Mouse (Mus musculus): ENCODE measurements around the gene Fads3. TPM values are rescaled to one million over a fixed set of nuclear protein-coding genes. Genes with fewer than 3 reads are reported as not detected.

Gene Fads3
- polyA plus RNA-seq (2015; fragmentation: Nextera tagmentation; extraction: Ambion mirVana) = 39.4 and 41.9 TPM in 2 replicates

GRCm38 (mm10) chr19:10041388-10042148 lies at the start of gene Fads3:
Gene Fads3 (plus strand): TSS chr19:10041569.
- Histone ChIP-seq H3K27ac (replicated peaks) (peak within 1 kb of the TSS; percentile 90), H3K9ac (peak within 1 kb of the TSS; percentile 92), H3K36me3 (peaks cover 21% of the 10 kb centered on the region), H3K4me3 (peak within 1 kb of the TSS; percentile 81), H3K27me3 (replicated peaks) (no peaks in the 10 kb centered on the region), H3K4me1 (peaks cover 91% of the 10 kb centered on the region), H3K4me2 (peak within 1 kb of the TSS; percentile 84), H3K9me3 (no peaks in the 10 kb centered on the region)
- ATAC-seq (ENCODE audit: extremely low read depth, insufficient number of reproducible peaks, low FRiP score, low TSS enrichment) = peak; percentile 75
- under 1% methylated on average over 69 of the region's 69 CpGs for WGBS

DNA sequence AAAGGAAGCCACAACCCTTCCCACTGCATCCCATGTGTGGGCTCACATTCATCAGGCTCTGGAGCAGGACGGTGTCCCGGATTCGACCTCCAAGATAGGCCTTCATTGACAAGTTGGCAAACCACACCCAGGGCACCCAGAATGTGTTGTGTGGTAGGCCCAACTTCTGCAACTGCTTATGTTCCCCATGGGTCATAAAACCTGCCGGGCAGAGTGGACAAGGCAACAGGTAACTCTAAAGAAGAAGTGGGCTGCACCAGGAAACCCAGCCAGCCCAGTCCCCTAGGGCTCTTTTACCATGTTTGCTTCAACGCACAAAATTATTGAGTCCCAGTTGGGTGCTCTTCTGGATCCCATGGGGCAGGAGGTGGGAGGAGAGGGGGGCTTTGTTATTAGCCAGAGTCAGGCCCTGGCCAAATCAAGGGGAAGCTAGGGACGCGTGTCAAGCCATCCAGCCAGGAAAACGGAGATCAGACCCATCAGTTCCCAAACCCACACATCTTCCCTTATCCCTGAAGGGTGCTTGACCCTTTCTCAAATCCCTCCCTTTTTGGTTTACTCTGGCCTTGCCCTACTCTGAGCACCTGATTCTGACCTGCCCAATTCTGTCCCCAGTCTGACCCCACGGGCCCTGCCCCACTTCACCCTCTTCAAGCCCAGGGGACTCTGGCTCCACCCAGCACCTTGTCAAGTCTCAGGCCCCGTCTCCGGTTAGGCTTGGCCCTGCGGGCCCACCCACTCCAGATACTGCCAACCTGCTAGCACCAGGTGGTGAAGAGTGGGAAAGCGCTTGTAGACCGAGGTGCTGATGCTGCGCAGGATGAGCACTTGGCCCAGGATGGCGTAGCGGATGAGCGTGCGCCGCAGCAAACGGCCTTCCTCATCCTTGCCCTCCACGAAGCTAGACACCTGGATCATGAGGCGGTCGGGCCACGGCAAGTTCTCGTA lies 49.1 kb upstream of the Fads3 start:
- H3K4me2 ChIP-seq = peak overlapping the region; percentile 66
- no peaks in the 10 kb centered on the region for H3K9me3 ChIP-seq
- H3K4me1 ChIP-seq = peaks cover 18% of the 10 kb centered on the region
- H3K36me3 ChIP-seq = no peaks in the 10 kb centered on the region
- 49% methylated on average over 26 of the region's 26 CpGs for whole genome bisulfite sequencing
- no peak overlapping the region for H3K27ac ChIP-seq (replicated peaks)
- peak overlapping the region; percentile 37 for H3K4me3 ChIP-seq
- H3K27me3 ChIP-seq (replicated peaks) = no peaks in the 10 kb centered on the region; the same call in 1 of the 2 replicates
- no peak; the same call in 1 of the 2 replicates for ATAC-seq (ENCODE audit: extremely low read depth, insufficient number of reproducible peaks, low FRiP score, low TSS enrichment)
- peak overlapping the region; percentile 42 for H3K9ac ChIP-seq

DNA sequence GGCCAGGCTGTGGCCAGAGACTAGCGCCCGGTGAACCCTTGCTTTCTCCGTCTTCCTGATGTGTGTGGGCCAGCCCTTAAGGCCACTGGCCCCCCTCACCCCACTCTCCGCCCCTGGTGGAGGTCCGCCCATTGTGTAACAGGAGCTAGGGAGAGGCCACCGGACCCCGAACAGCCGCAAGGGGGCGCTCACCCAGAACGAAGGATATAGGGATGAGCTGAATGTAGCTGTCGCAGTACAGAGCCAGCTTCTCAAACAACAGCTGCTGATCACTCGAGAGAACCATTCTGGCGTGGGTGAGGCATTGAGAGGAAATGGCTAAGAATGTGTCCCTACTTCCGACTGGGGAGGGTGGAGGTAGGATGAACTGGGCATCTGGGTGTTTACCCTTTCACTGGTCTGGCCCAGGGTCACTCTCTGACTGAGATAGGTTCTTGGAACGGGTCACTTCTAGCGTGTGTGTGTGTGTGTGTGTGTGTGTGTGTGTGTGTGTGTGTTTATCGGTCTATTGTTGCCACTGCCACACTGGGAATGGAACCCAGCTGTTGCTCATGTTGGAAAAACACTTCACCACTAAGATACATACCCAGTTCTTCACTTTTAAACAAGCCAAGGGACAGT lies 48.2 kb upstream of the Fads3 start:
- peak; percentile 51 for ATAC-seq (ENCODE audit: extremely low read depth, insufficient number of reproducible peaks, low FRiP score, low TSS enrichment)
- Histone ChIP-seq H3K9ac (peak overlapping the region; percentile 42), H3K4me1 (peaks cover 14% of the 10 kb centered on the region), H3K4me2 (peak overlapping the region; percentile 66), H3K27me3 (replicated peaks) (no peaks in the 10 kb centered on the region; the same call in none of the 2 replicates), H3K4me3 (peak overlapping the region; percentile 37), H3K9me3 (no peaks in the 10 kb centered on the region), H3K36me3 (no peaks in the 10 kb centered on the region), H3K27ac (replicated peaks) (no peak overlapping the region)
- 6% methylated on average over 17 of the region's 17 CpGs for WGBS

- Histone ChIP-seq H3K27me3 (replicated peaks) (no peaks in the 10 kb centered on the region; the same call in none of the 2 replicates), H3K9me3 (no peaks in the 10 kb centered on the region), H3K4me1 (peaks cover 14% of the 10 kb centered on the region), H3K27ac (replicated peaks) (no peak overlapping the region), H3K9ac (no peak overlapping the region), H3K4me3 (no peak overlapping the region), H3K4me2 (no peak overlapping the region), H3K36me3 (no peaks in the 10 kb centered on the region)
- WGBS = 65% methylated on average over 12 of the region's 12 CpGs
- no peak for ATAC-seq (ENCODE audit: extremely low read depth, insufficient number of reproducible peaks, low FRiP score, low TSS enrichment)
Measured at GRCm38 (mm10) chr19:9997204-9998062, 43.9 kb upstream of the Fads3 start.

DNA sequence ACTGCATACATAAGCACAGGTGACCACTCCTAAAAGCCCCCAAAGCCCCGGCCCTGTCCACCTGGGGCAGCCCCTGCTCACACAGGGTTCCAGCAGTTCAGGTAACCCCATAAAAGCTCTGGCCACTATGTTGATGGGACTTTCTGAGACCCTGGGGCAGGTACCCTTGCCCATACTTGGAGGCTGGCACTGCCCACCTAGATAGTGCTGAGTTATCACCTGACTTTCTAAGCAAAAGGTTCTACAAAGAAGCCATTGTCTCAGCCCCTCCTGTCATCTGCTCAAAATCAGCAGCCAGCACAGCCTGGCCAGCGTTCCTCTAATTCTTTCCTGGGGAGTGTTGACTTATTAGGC lies 43.3 kb upstream of the Fads3 start:
- ATAC-seq (ENCODE audit: extremely low read depth, insufficient number of reproducible peaks, low FRiP score, low TSS enrichment) = no peak
- Histone ChIP-seq H3K36me3 (no peaks in the 10 kb centered on the region), H3K27ac (replicated peaks) (no peak overlapping the region), H3K4me2 (no peak overlapping the region), H3K9me3 (no peaks in the 10 kb centered on the region), H3K9ac (no peak overlapping the region), H3K4me1 (peaks cover 8% of the 10 kb centered on the region), H3K4me3 (no peak overlapping the region), H3K27me3 (replicated peaks) (no peaks in the 10 kb centered on the region; the same call in 1 of the 2 replicates)
- 64% methylated on average over 2 of the region's 2 CpGs for WGBS

GRCm38 (mm10) chr19:9998736-9999486 lies 42.5 kb upstream of the Fads3 start:
- Histone ChIP-seq H3K4me1 (peaks cover 4% of the 10 kb centered on the region), H3K9me3 (no peaks in the 10 kb centered on the region), H3K36me3 (no peaks in the 10 kb centered on the region), H3K27ac (replicated peaks) (no peak overlapping the region), H3K9ac (no peak overlapping the region), H3K4me2 (no peak overlapping the region), H3K4me3 (no peak overlapping the region), H3K27me3 (replicated peaks) (no peaks in the 10 kb centered on the region; the same call in 1 of the 2 replicates)
- ATAC-seq (ENCODE audit: extremely low read depth, insufficient number of reproducible peaks, low FRiP score, low TSS enrichment) = no peak
- 56% methylated on average over 13 of the region's 13 CpGs for WGBS

- Histone ChIP-seq H3K36me3 (no peaks in the 10 kb centered on the region), H3K4me3 (no peak overlapping the region), H3K4me2 (no peak overlapping the region), H3K27ac (replicated peaks) (no peak overlapping the region), H3K9me3 (no peaks in the 10 kb centered on the region), H3K9ac (no peak overlapping the region), H3K27me3 (replicated peaks) (no peaks in the 10 kb centered on the region; the same call in 1 of the 2 replicates), H3K4me1 (peaks cover 4% of the 10 kb centered on the region)
- ATAC-seq (ENCODE audit: extremely low read depth, insufficient number of reproducible peaks, low FRiP score, low TSS enrichment) = no peak
- 17% methylated on average over 3 of the region's 3 CpGs for WGBS
Measured at GRCm38 (mm10) chr19:10000330-10000729, 41.0 kb upstream of the Fads3 start.

- Histone ChIP-seq H3K27me3 (replicated peaks) (no peaks in the 10 kb centered on the region; the same call in 1 of the 2 replicates), H3K4me1 (peaks cover 4% of the 10 kb centered on the region), H3K27ac (replicated peaks) (no peak within 1 kb of the TSS), H3K9ac (no peak within 1 kb of the TSS), H3K36me3 (no peaks in the 10 kb centered on the region), H3K4me2 (no peak within 1 kb of the TSS), H3K9me3 (no peaks in the 10 kb centered on the region), H3K4me3 (no peak within 1 kb of the TSS)
- ATAC-seq (ENCODE audit: extremely low read depth, insufficient number of reproducible peaks, low FRiP score, low TSS enrichment) = no peak
- WGBS = 67% methylated on average over 7 of the region's 7 CpGs
Measured at GRCm38 (mm10) chr19:10001206-10001969, 40.0 kb upstream of the Fads3 start, which contains the start of the genes Best1 and Rab3il1. Gene Best1 (minus strand): TSS chr19:10001633. Gene Rab3il1 (plus strand): TSS chr19:10001669.

DNA sequence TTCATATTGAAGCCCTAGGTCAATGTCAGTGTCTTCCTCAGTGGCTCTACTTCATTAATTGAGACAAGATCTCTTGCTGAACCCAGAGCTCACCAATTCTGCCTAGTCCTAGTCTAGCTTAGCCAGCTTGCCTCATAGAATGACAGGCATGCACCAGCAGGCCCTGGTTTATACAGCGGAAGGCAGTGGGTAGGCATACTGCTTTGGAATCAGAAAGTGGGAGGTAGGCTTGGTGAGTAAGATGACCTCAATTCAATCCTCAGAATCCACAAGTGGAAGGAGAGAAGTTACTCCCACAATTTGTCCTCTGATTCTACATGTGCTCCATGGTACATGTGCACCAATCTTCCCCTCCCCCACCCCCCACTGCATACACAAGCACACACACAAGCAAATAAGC lies 37.7 kb upstream of the Fads3 start:
- ATAC-seq (ENCODE audit: extremely low read depth, insufficient number of reproducible peaks, low FRiP score, low TSS enrichment) = no peak
- WGBS = 92% methylated on average over 1 of the region's 1 CpGs
- Histone ChIP-seq H3K9me3 (no peaks in the 10 kb centered on the region), H3K4me2 (no peak overlapping the region), H3K27me3 (replicated peaks) (no peaks in the 10 kb centered on the region), H3K36me3 (no peaks in the 10 kb centered on the region), H3K4me1 (no peaks in the 10 kb centered on the region; the same call in 1 of the 2 replicates), H3K27ac (replicated peaks) (no peak overlapping the region), H3K9ac (no peak overlapping the region), H3K4me3 (no peak overlapping the region)

Data from heart, embryonic 13.5 days (tissue).